8 mouse cellular contexts compared by ENCODE assay signal in the genomic region with DNA sequence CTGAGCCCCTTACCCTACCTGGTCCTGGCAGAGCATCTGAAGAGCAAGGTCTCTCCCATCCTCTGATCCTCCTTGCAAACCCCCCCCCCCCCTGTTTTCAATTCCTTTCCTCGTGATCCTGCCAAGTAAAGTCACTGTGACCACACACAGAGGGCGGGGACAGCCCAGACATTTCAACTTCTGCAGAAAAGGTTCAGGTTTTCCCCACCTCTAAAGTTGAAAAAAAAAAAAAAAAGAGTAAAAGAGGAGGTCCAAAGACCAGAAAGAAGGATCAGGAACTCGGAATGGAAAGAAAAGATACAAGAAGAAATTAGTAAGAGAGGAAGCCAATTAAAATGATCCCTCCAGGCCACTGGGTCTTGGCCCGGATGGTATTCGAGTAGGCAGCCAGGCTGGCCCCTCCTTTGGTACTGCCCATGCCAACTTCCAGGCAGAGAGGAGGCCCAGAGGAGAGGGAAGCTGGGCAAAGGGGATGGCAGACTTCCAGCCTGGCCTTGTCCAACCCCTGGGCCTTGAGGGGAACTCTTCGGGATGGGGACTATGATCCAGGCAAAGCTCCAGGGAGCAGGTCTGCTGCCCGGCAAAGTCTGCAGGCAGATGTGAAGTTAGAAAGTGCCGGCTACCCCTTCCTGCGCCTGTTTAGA. TPM values are rescaled to one million over a fixed set of nuclear protein-coding genes. Genes with fewer than 3 reads are reported as not detected.
DNase-seq lines count a peak whose midpoint lies in the region; ATAC-seq and TF ChIP-seq lines count a peak whose summit lies in the region.

Stat5a (plus strand) TSS at position 417 of the 644 bp plus-strand sequence.

- H3K4me1 ChIP-seq in intestine, postnatal 0 days (replicated peaks; ENCODE audit: control insufficient read depth, insufficient read depth, low read length): peaks cover 6% of the 10 kb centered on the region; the same call in 1 of the 2 replicates
- peaks cover 4% of the 10 kb centered on the region; the same call in 1 of the 2 replicates for H3K4me1 ChIP-seq in limb, embryonic 14.5 days (ENCODE audit: control insufficient read depth, insufficient read depth, low read length)
- H3K4me1 ChIP-seq in midbrain, embryonic 16.5 days (ENCODE audit: control insufficient read depth, insufficient read depth, low read length): 0 out of 2 replicates have a peak, but pooled peaks cover 4% of the 10 kb centered on the region

- DNase-seq in layer of hippocampus, adult 11-12 months (ENCODE audit: low spot score): peak; percentile 57
- DNase-seq in layer of hippocampus, adult 9-10 months (ENCODE audit: low spot score): no peak
- peak; percentile 85 to 92 for DNase-seq in heart, adult 18-20 months
- DNase-seq in limb, embryonic 14.5 days (ENCODE audit: low spot score): no peak
- no peak for DNase-seq in embryo, embryonic 10.5 days (ENCODE audit: low spot score)

- H3K27ac ChIP-seq in intestine, postnatal 0 days (ENCODE audit: low read depth, low read length): peak within 1 kb of the TSS; percentile 57
- H3K27ac ChIP-seq in limb, embryonic 14.5 days (replicated peaks; ENCODE audit: low read depth, low read length): no peak within 1 kb of the TSS
- no peak within 1 kb of the TSS for H3K27ac ChIP-seq in midbrain, embryonic 16.5 days (ENCODE audit: low read length)

- no peak for TF ChIP-seq POLR2A in limb, embryonic 14.5 days (IDR thresholded peaks at IDR 0.05; ENCODE audit: borderline replicate concordance, extremely low read depth, insufficient read depth, insufficient read length)

- H3K9ac ChIP-seq in intestine, postnatal 0 days (ENCODE audit: low read depth, low read length): peak within 1 kb of the TSS; percentile 67
- peak within 1 kb of the TSS; percentile 56 for H3K9ac ChIP-seq in limb, embryonic 14.5 days (ENCODE audit: low read depth, low read length, severe bottlenecking)
- H3K9ac ChIP-seq in midbrain, embryonic 16.5 days (ENCODE audit: low read depth, low read length): peak within 1 kb of the TSS; percentile 47

- peak within 1 kb of the TSS; percentile 54 for H3K4me3 ChIP-seq in intestine, postnatal 0 days (ENCODE audit: low read depth, low read length)
- H3K4me3 ChIP-seq in limb, embryonic 14.5 days (replicated peaks; ENCODE audit: low read length): peak within 1 kb of the TSS; percentile 47
- H3K4me3 ChIP-seq in midbrain, embryonic 16.5 days (ENCODE audit: low read depth, low read length): peak within 1 kb of the TSS; percentile 41

- no peaks in the 10 kb centered on the region for H3K27me3 ChIP-seq in intestine, postnatal 0 days (replicated peaks; ENCODE audit: control insufficient read depth, insufficient read depth, low read length)
- H3K27me3 ChIP-seq in limb, embryonic 14.5 days (ENCODE audit: control insufficient read depth, insufficient read depth, low read length): peaks cover 19% of the 10 kb centered on the region; the same call in 1 of the 2 replicates
- peaks cover 19% of the 10 kb centered on the region for H3K27me3 ChIP-seq in midbrain, embryonic 16.5 days (ENCODE audit: control insufficient read depth, insufficient read depth, low read depth, low read length)

- TF ChIP-seq CTCF in intestine, postnatal 0 days (IDR thresholded peaks at IDR 0.05; ENCODE audit: low read depth): no peak

- no peaks in the 10 kb centered on the region; the same call in 1 of the 2 replicates for H3K36me3 ChIP-seq in intestine, postnatal 0 days (ENCODE audit: control insufficient read depth, insufficient read depth)
- no peaks in the 10 kb centered on the region for H3K36me3 ChIP-seq in limb, embryonic 14.5 days (ENCODE audit: control insufficient read depth, insufficient read depth, low read length)
- H3K36me3 ChIP-seq in midbrain, embryonic 16.5 days (ENCODE audit: control insufficient read depth, insufficient read depth, low read length): no peaks in the 10 kb centered on the region

- WGBS in intestine, postnatal 0 days: 72% methylated on average over 9 of the region's 9 CpGs
- 56% methylated on average over 9 of the region's 9 CpGs for WGBS in limb, embryonic 14.5 days
- 63% methylated on average over 9 of the region's 9 CpGs for WGBS in midbrain, embryonic 16.5 days

- ATAC-seq in common myeloid progenitor, adult 5-6 weeks (replicated peaks; ENCODE audit: low read depth, poor library complexity, severe bottlenecking): no peak
- ATAC-seq in intestine, postnatal 0 days: no peak
- ATAC-seq in limb, embryonic 14.5 days (ENCODE audit: low FRiP score, low read depth): no peak
- no peak for ATAC-seq in midbrain, embryonic 16.5 days

- H3K4me2 ChIP-seq in intestine, postnatal 0 days (replicated peaks; ENCODE audit: low read depth): peak within 1 kb of the TSS; percentile 85
- peak within 1 kb of the TSS; percentile 71 for H3K4me2 ChIP-seq in limb, embryonic 14.5 days (replicated peaks; ENCODE audit: low read depth, low read length, severe bottlenecking)
- H3K4me2 ChIP-seq in midbrain, embryonic 16.5 days (ENCODE audit: low read length): peak within 1 kb of the TSS; percentile 55

- H3K9me3 ChIP-seq in intestine, postnatal 0 days (ENCODE audit: control insufficient read depth): no peaks in the 10 kb centered on the region
- H3K9me3 ChIP-seq in limb, embryonic 14.5 days (ENCODE audit: control insufficient read depth, low read length): no peaks in the 10 kb centered on the region
- no peaks in the 10 kb centered on the region for H3K9me3 ChIP-seq in midbrain, embryonic 16.5 days (replicated peaks; ENCODE audit: control insufficient read depth, low read length, poor library complexity, severe bottlenecking)

RNA-seq across cellular contexts. Expression of gene Stat5a, which starts in this region (rescaled TPM):
- 44.4 and 52.7 TPM in 2 replicates for total RNA-seq in common myeloid progenitor, adult 5-6 weeks (2017)
- 10 to 100 TPM; 17.2 to 23.0 TPM for total RNA-seq in heart, adult 18-20 months (2021)
- 4.8 TPM in 2 replicates for polyA plus RNA-seq in intestine, postnatal 0 days (2015; fragmentation: Nextera tagmentation; extraction: Ambion mirVana)
- 8.0 and 11.3 TPM in 2 replicates for polyA plus RNA-seq in limb, embryonic 14.5 days (2012; rRNA removed)
- polyA plus RNA-seq in limb, embryonic 14.5 days (2014; fragmentation: Nextera tagmentation; extraction: Ambion mirVana): 5.3 and 7.8 TPM in 2 replicates
- 2.1 and 3.2 TPM in 2 replicates for polyA plus RNA-seq in midbrain, embryonic 16.5 days (2015; fragmentation: Nextera tagmentation; extraction: Ambion mirVana)

Comparison
In these comparisons a context has a peak if more than half of its experiments do, and no peak if none do; other contexts are left out.
1. DNase-seq: peak in layer of hippocampus, adult 11-12 months (single experiment) and heart, adult 18-20 months (2 of 2); none in layer of hippocampus, adult 9-10 months (single experiment), limb, embryonic 14.5 days (single experiment) and embryo, embryonic 10.5 days (single experiment).
2. Peak in every context shown above with its lines, with median percentiles within 50 percentile points of each other: H3K4me2 ChIP-seq, H3K4me3 ChIP-seq and H3K9ac ChIP-seq.